Mouse (Mus musculus) c-Kit-positive CD71-negative TER-119-negative erythroid progenitor cells, embryonic 14.5 days (primary cell): ENCODE results near the gene Sys1.

Source experiments
- DNase-seq: peaks from one replicate; pipeline ENCODE4 v3.0.0-alpha.2; 2013; ENCODE audit warnings: low read depth

The Sys1 gene

GRCm38 (mm10) chr2:164497691-164498268 lies 41.0 kb downstream of the Sys1 start:
- no peak for DNase-seq

GRCm38 (mm10) chr2:164499317-164499716 lies 42.6 kb downstream of the Sys1 start:
- DNase-seq: no peak

GRCm38 (mm10) chr2:164500511-164500910 lies 43.7 kb downstream of the Sys1 start:
- no peak for DNase-seq

- no peak for DNase-seq
Measured at GRCm38 (mm10) chr2:164504919-164505318, 48.2 kb downstream of the Sys1 start.

- DNase-seq: no peak
Measured at GRCm38 (mm10) chr2:164505619-164506347, 49.0 kb downstream of the Sys1 start.

GRCm38 (mm10) chr2:164507811-164508210 lies 51.0 kb downstream of the Sys1 start:
- DNase-seq: no peak

GRCm38 (mm10) chr2:164510621-164511190 lies 53.9 kb downstream of the Sys1 start:
- DNase-seq: no peak

- no peak for DNase-seq
Measured at GRCm38 (mm10) chr2:164512121-164512909, 55.6 kb downstream of the Sys1 start.

GRCm38 (mm10) chr2:164513389-164513788 lies 56.6 kb downstream of the Sys1 start:
- no peak for DNase-seq

GRCm38 (mm10) chr2:164514916-164515315 lies 58.2 kb downstream of the Sys1 start:
- no peak for DNase-seq

GRCm38 (mm10) chr2:164515897-164516296 lies 59.1 kb downstream of the Sys1 start:
- DNase-seq: no peak

- no peak for DNase-seq
Measured at GRCm38 (mm10) chr2:164516592-164516991, 59.8 kb downstream of the Sys1 start.

- DNase-seq: no peak
Measured at GRCm38 (mm10) chr2:164517485-164518221, 60.9 kb downstream of the Sys1 start.

GRCm38 (mm10) chr2:164518266-164519170 lies 61.8 kb downstream of the Sys1 start:
- DNase-seq: no peak

- DNase-seq: no peak
Measured at GRCm38 (mm10) chr2:164519171-164519526, 62.4 kb downstream of the Sys1 start.

GRCm38 (mm10) chr2:164520782-164521181 lies 64.0 kb downstream of the Sys1 start:
- no peak for DNase-seq

- peak; percentile 76 for DNase-seq
Measured at GRCm38 (mm10) chr2:164521841-164522240, 65.1 kb downstream of the Sys1 start.

- peak; percentile 37 for DNase-seq
Measured at GRCm38 (mm10) chr2:164522280-164522679, 65.5 kb downstream of the Sys1 start.

GRCm38 (mm10) chr2:164523301-164523773 lies 66.6 kb downstream of the Sys1 start:
- no peak for DNase-seq

- no peak for DNase-seq
Measured at GRCm38 (mm10) chr2:164528557-164528956, 71.8 kb downstream of the Sys1 start.
